Mouse (Mus musculus): ENCODE results near the gene Apba3. TPM values are rescaled to one million over a fixed set of nuclear protein-coding genes. Genes with fewer than 3 reads are reported as not detected.
A peak's percentile ranks its signal among the peaks of the same experiment; 100 is the strongest.

Gene Apba3
- total and polyA plus RNA-seq, 3 experiments = 68.9 to 73.2 TPM; not detected in 1

- no peak for DNase-seq (ENCODE audit: low read depth, low spot score)
- H3K27me3 ChIP-seq (ENCODE audit: control insufficient read depth in 1 of 2, insufficient read depth in 2 of 2, low read length in 2 of 2) = no peaks in the 10 kb centered on the region
- H3K4me1 ChIP-seq (ENCODE audit: control insufficient read depth in 1 of 2, insufficient read depth in 2 of 2, low read length in 2 of 2) = peaks cover 4 to 21% of the 10 kb centered on the region in 2 experiments; a peak in 3 of 4 replicates
- TF ChIP-seq USF1 (IDR thresholded peaks at IDR 0.05; ENCODE audit: low read depth, low read length) = 0 out of 2 replicates have a peak, but pooled peaks have one; percentile 23
- TF ChIP-seq USF2 (IDR thresholded peaks at IDR 0.05; ENCODE audit: borderline replicate concordance in 1 of 2, insufficient read depth in 1 of 2, low read depth in 1 of 2, low read length in 2 of 2) = no peak
- no peak for TF ChIP-seq MEF2A (IDR thresholded peaks at IDR 0.05; ENCODE audit: extremely low read depth, insufficient replicate concordance, low read depth, low read length, poor library complexity, severe bottlenecking)
- peaks cover 77% of the 10 kb centered on the region for H3K79me2 ChIP-seq (ENCODE audit: control insufficient read depth, insufficient read depth, low read length, poor library complexity)
- H3K9ac ChIP-seq (ENCODE audit: control insufficient read depth, low read depth, low read length, poor library complexity, severe bottlenecking) = no peak overlapping the region
- no peak overlapping the region for H3K4me3 ChIP-seq (ENCODE audit: control insufficient read depth in 1 of 2, insufficient read depth in 1 of 2, low read depth in 2 of 2, low read length in 2 of 2)
- no peaks in the 10 kb centered on the region for H3K9me3 ChIP-seq (replicated peaks; ENCODE audit: insufficient read depth, low read length)
- H3K27ac ChIP-seq (ENCODE audit: control insufficient read depth, low read depth, low read length) = no peak overlapping the region
- H3K36me3 ChIP-seq (ENCODE audit: control insufficient read depth in 1 of 2, insufficient read depth in 2 of 2, low read length in 2 of 2) = peaks cover 0 to 10% of the 10 kb centered on the region in 2 experiments; a peak in 2 of 4 replicates
These were observed 30.5 kb downstream of the Apba3 start for GRCm38 (mm10) chr10:81297246-81297645.

DNA sequence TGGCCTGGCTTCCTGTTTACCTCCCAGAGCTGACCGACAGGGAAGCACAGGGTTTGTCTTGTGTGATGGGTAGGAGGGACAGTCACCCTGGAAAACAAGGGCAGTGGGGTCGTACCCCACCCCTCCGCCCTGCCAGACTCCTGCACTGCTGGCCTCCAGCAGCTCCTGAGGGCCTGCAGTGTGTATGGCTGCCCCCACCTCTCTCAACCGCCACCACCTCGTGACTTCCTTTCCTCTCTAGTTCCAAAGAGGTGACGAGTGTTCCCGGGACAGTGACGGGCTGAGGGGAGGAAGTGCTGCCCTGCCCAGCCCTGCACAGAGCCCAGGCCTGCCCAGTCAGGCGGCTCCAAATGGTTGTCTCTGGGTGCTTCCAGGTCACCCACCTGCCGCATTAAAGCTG is 31.1 kb downstream of the Apba3 start:
- H3K36me3 ChIP-seq (ENCODE audit: control insufficient read depth in 1 of 2, insufficient read depth in 2 of 2, low read length in 2 of 2) = peaks cover 0 to 10% of the 10 kb centered on the region in 2 experiments; a peak in 2 of 4 replicates
- H3K4me3 ChIP-seq (ENCODE audit: control insufficient read depth in 1 of 2, insufficient read depth in 1 of 2, low read depth in 2 of 2, low read length in 2 of 2) = no peak overlapping the region
- H3K4me1 ChIP-seq (ENCODE audit: control insufficient read depth in 1 of 2, insufficient read depth in 2 of 2, low read length in 2 of 2) = peaks cover 4 to 21% of the 10 kb centered on the region in 2 experiments; a peak in 3 of 4 replicates
- no peaks in the 10 kb centered on the region for H3K27me3 ChIP-seq (ENCODE audit: control insufficient read depth in 1 of 2, insufficient read depth in 2 of 2, low read length in 2 of 2)
- peaks cover 77% of the 10 kb centered on the region for H3K79me2 ChIP-seq (ENCODE audit: control insufficient read depth, insufficient read depth, low read length, poor library complexity)
- TF ChIP-seq MAZ (IDR thresholded peaks at IDR 0.05; ENCODE audit: low read depth, low read length) (no peak), SMC3 (IDR thresholded peaks at IDR 0.05; ENCODE audit: low read depth, low read length) (no peak), MXI1 (IDR thresholded peaks at IDR 0.05; ENCODE audit: low read depth, low read length) (no peak), EP300 (IDR thresholded peaks at IDR 0.05; ENCODE audit: low read depth in 1 of 2, low read length in 2 of 2) (no peak), ZC3H11A (IDR thresholded peaks at IDR 0.05; ENCODE audit: low read depth, low read length) (no peak), NRF1 (IDR thresholded peaks at IDR 0.05; ENCODE audit: insufficient read depth, low read depth, low read length, poor library complexity, severe bottlenecking) (no peak)
- no peak overlapping the region for H3K9ac ChIP-seq (ENCODE audit: control insufficient read depth, low read depth, low read length, poor library complexity, severe bottlenecking)
- no peak for DNase-seq (ENCODE audit: low read depth, low spot score)
- no peaks in the 10 kb centered on the region for H3K9me3 ChIP-seq (replicated peaks; ENCODE audit: insufficient read depth, low read length)
- H3K27ac ChIP-seq (ENCODE audit: control insufficient read depth, low read depth, low read length) = no peak overlapping the region

GRCm38 (mm10) chr10:81298369-81299100 is 31.8 kb downstream of the Apba3 start:
- H3K9me3 ChIP-seq (replicated peaks; ENCODE audit: insufficient read depth, low read length) = no peaks in the 10 kb centered on the region
- no peaks in the 10 kb centered on the region for H3K27me3 ChIP-seq (ENCODE audit: control insufficient read depth in 1 of 2, insufficient read depth in 2 of 2, low read length in 2 of 2)
- peaks cover 73% of the 10 kb centered on the region for H3K79me2 ChIP-seq (ENCODE audit: control insufficient read depth, insufficient read depth, low read length, poor library complexity)
- no peak for TF ChIP-seq MXI1 (IDR thresholded peaks at IDR 0.05; ENCODE audit: low read depth, low read length)
- TF ChIP-seq ZMIZ1 (IDR thresholded peaks at IDR 0.05; ENCODE audit: low read depth, low read length) = no peak
- TF ChIP-seq POLR2A (IDR thresholded peaks at IDR 0.05; ENCODE audit: control insufficient read depth in 1 of 2, insufficient read depth in 1 of 2, low read depth in 1 of 2, low read length in 2 of 2, poor library complexity in 1 of 2) = no peak
- no peak for TF ChIP-seq USF1 (IDR thresholded peaks at IDR 0.05; ENCODE audit: low read depth, low read length)
- TF ChIP-seq POLR2AphosphoS2 (IDR thresholded peaks at IDR 0.05; ENCODE audit: low read length) = no peak
- no peak for TF ChIP-seq BHLHE40 (IDR thresholded peaks at IDR 0.05; ENCODE audit: borderline replicate concordance, low read depth, low read length)
- TF ChIP-seq ZNF384 (IDR thresholded peaks at IDR 0.05; ENCODE audit: low read depth, low read length) = no peak
- no peak for TF ChIP-seq KAT2A (conservative IDR thresholded peaks at IDR 0.05; ENCODE audit: low read depth, low read length)
- TF ChIP-seq MYB (IDR thresholded peaks at IDR 0.05; ENCODE audit: low read depth, low read length) = no peak
- TF ChIP-seq ETS1 (IDR thresholded peaks at IDR 0.05; ENCODE audit: low read depth, low read length) = no peak
- no peak for TF ChIP-seq ZKSCAN1 (IDR thresholded peaks at IDR 0.05; ENCODE audit: low read depth, low read length)
- TF ChIP-seq SIN3A (IDR thresholded peaks at IDR 0.05; ENCODE audit: low read length) = no peak
- H3K36me3 ChIP-seq (ENCODE audit: control insufficient read depth in 1 of 2, insufficient read depth in 2 of 2, low read length in 2 of 2) = peaks cover 0 to 10% of the 10 kb centered on the region in 2 experiments; a peak in 2 of 4 replicates
- no peak overlapping the region for H3K4me3 ChIP-seq (ENCODE audit: control insufficient read depth in 1 of 2, insufficient read depth in 1 of 2, low read depth in 2 of 2, low read length in 2 of 2)
- peaks cover 4 to 21% of the 10 kb centered on the region in 2 experiments; a peak in 3 of 4 replicates for H3K4me1 ChIP-seq (ENCODE audit: control insufficient read depth in 1 of 2, insufficient read depth in 2 of 2, low read length in 2 of 2)
- no peak overlapping the region for H3K9ac ChIP-seq (ENCODE audit: control insufficient read depth, low read depth, low read length, poor library complexity, severe bottlenecking)
- DNase-seq (ENCODE audit: low read depth, low spot score) = peak; percentile 44
- H3K27ac ChIP-seq (ENCODE audit: control insufficient read depth, low read depth, low read length) = no peak overlapping the region
